Mouse (Mus musculus) forebrain, embryonic 11.5 days (tissue): ENCODE measurements around the gene Cntd1. TPM values are rescaled to one million over a fixed set of nuclear protein-coding genes. Genes with fewer than 3 reads are reported as not detected.
A peak's percentile ranks its signal among the peaks of the same experiment; 100 is the strongest.

Experiments
- ATAC-seq: fragments of 200-750 bp; cut with Nextera tagmentation; replicated peaks from 2 replicates; pipeline ENCODE4 v1.8.0; 2017; ENCODE audit warnings: moderate TSS enrichment; ENCODE audit not compliant: low FRiP score
- DNase-seq: peaks from one replicate; pipeline ENCODE4 v3.0.0-alpha.2; 2017; ENCODE audit warnings: low spot score
- H3K27ac ChIP-seq: fragments of 300-500 bp; sonication (generic); 2 replicates; pipeline ENCODE4 v1.5.1; 2014; ENCODE audit warnings: low read depth, low read length
- H3K27me3 ChIP-seq: fragments of 300-500 bp; sonication (generic); 2 replicates; pipeline ENCODE4 v1.6.1; 2014; ENCODE audit warnings: mild to moderate bottlenecking, low read length, mixed read lengths; ENCODE audit not compliant: control insufficient read depth, insufficient read depth
- H3K36me3 ChIP-seq: fragments of 300-500 bp; sonication (generic); 2 replicates; pipeline ENCODE4 v1.6.1; 2014; ENCODE audit warnings: mild to moderate bottlenecking, low read length, moderate library complexity, mixed read lengths; ENCODE audit not compliant: control insufficient read depth, insufficient read depth
- H3K4me1 ChIP-seq: fragments of 300-500 bp; sonication (generic); replicated peaks from 2 replicates; pipeline ENCODE4 v1.6.1; 2014; ENCODE audit warnings: low read length, mixed read lengths; ENCODE audit not compliant: control insufficient read depth, insufficient read depth
- H3K4me2 ChIP-seq: fragments of 300-500 bp; sonication (generic); 2 replicates; pipeline ENCODE4 v1.6.1; 2014; ENCODE audit warnings: low read depth, mild to moderate bottlenecking, low read length, moderate library complexity, mixed read lengths; ENCODE audit not compliant: severe bottlenecking
- H3K4me3 ChIP-seq: fragments of 300-500 bp; sonication (generic); 2 replicates; pipeline ENCODE4 v1.5.1; 2014; ENCODE audit warnings: low read depth, low read length
- H3K9ac ChIP-seq: fragments of 300-500 bp; sonication (generic); 2 replicates; pipeline ENCODE4 v1.6.1; 2014; ENCODE audit warnings: low read length
- H3K9me3 ChIP-seq: fragments of 300-500 bp; sonication (generic); 2 replicates; pipeline ENCODE4 v1.6.1; 2016; ENCODE audit warnings: low read length, mixed read lengths; ENCODE audit not compliant: control insufficient read depth
- WGBS: fragments of 180-500 bp; shearing (Covaris S2); extraction: QIAGEN DNeasy Blood & Tissue Kit; methylation state at CpG from one replicate; pipeline ENCODE4 v1.1.7; 2014; 5-methylcytosine and 5-hydroxymethylcytosine counted together
- polyA plus RNA-seq: library from polyadenylated mRNA; unstranded; fragments of >200 nt; fragmentation: Nextera tagmentation; extraction: Ambion mirVana; gene quantifications from 2 replicates; pipeline ENCODE4 v1.2.1, GENCODE M21; 2014

The Cntd1 gene
- polyA plus RNA-seq, 1 experiment from 2014 or later, result 2.0 TPM

GRCm38 (mm10) chr11:101275309-101275708 lies 3.5 kb upstream of the Cntd1 start:
- Histone ChIP-seq H3K4me2 (no peak overlapping the region), H3K27ac (no peak overlapping the region), H3K36me3 (no peaks in the 10 kb centered on the region; the same call in 1 of the 2 replicates), H3K4me1 (peaks cover 9% of the 10 kb centered on the region), H3K9me3 (no peaks in the 10 kb centered on the region), H3K9ac (no peak overlapping the region), H3K4me3 (no peak overlapping the region), H3K27me3 (peaks cover under 1% of the 10 kb centered on the region; the same call in 1 of the 2 replicates)
- DNase-seq, result no peak
- whole genome bisulfite sequencing, result 78% methylated on average over 4 of the region's 4 CpGs
- ATAC-seq, result no peak

- peak overlapping the region; percentile 20; the same call in 1 of the 2 replicates for H3K9ac ChIP-seq
- H3K27ac ChIP-seq, result no peak overlapping the region
- peaks cover 3% of the 10 kb centered on the region; the same call in 1 of the 2 replicates for H3K27me3 ChIP-seq
- no peaks in the 10 kb centered on the region; the same call in 1 of the 2 replicates for H3K36me3 ChIP-seq
- no peaks in the 10 kb centered on the region for H3K9me3 ChIP-seq
- no peak overlapping the region for H3K4me3 ChIP-seq
- H3K4me1 ChIP-seq, result peaks cover 9% of the 10 kb centered on the region
- H3K4me2 ChIP-seq, result no peak overlapping the region
- DNase-seq, result no peak
- WGBS, result 28% methylated on average over 27 of the region's 27 CpGs
- no peak for ATAC-seq
These were observed 2.3 kb upstream of the Cntd1 start for GRCm38 (mm10) chr11:101276319-101277070.

GRCm38 (mm10) chr11:101277381-101278222 lies 1.2 kb upstream of the Cntd1 start:
- Histone ChIP-seq H3K9ac (peak overlapping the region; percentile 74; the same call in 1 of the 2 replicates), H3K4me1 (peaks cover 9% of the 10 kb centered on the region), H3K4me2 (peak overlapping the region; percentile 90), H3K27ac (no peak overlapping the region), H3K4me3 (peak overlapping the region; percentile 86), H3K36me3 (no peaks in the 10 kb centered on the region; the same call in 1 of the 2 replicates), H3K27me3 (peaks cover 5% of the 10 kb centered on the region; the same call in 1 of the 2 replicates), H3K9me3 (no peaks in the 10 kb centered on the region)
- ATAC-seq (no peak), DNase-seq (no peak)
- WGBS, result 79% methylated on average over 12 of the region's 12 CpGs

GRCm38 (mm10) chr11:101279193-101279569 lies 369 bp downstream of the Cntd1 start:
- Histone ChIP-seq H3K4me2 (peak overlapping the region; percentile 90; the same call in 1 of the 2 replicates), H3K27ac (no peak overlapping the region), H3K9ac (peak overlapping the region; percentile 5; the same call in 1 of the 2 replicates), H3K36me3 (no peaks in the 10 kb centered on the region; the same call in 1 of the 2 replicates), H3K9me3 (no peaks in the 10 kb centered on the region), H3K4me1 (peaks cover 11% of the 10 kb centered on the region), H3K27me3 (peaks cover 5% of the 10 kb centered on the region; the same call in 1 of the 2 replicates), H3K4me3 (peak overlapping the region; percentile 86)
- ATAC-seq (0 out of 2 replicates have a peak, but pooled peaks have one; percentile 6), DNase-seq (no peak)
- 61% methylated on average over 14 of the region's 14 CpGs for WGBS

GRCm38 (mm10) chr11:101280837-101281236 lies 2.0 kb downstream of the Cntd1 start:
- no peak overlapping the region for H3K27ac ChIP-seq
- no peak overlapping the region for H3K9ac ChIP-seq
- no peaks in the 10 kb centered on the region; the same call in 1 of the 2 replicates for H3K36me3 ChIP-seq
- H3K4me3 ChIP-seq, result no peak overlapping the region
- H3K4me2 ChIP-seq, result no peak overlapping the region
- peaks cover 5% of the 10 kb centered on the region; the same call in 1 of the 2 replicates for H3K27me3 ChIP-seq
- ATAC-seq, result no peak
- WGBS, result 53% methylated on average over 7 of the region's 7 CpGs
- no peaks in the 10 kb centered on the region for H3K9me3 ChIP-seq
- H3K4me1 ChIP-seq, result peaks cover 11% of the 10 kb centered on the region
- DNase-seq, result no peak

- DNase-seq (peak; percentile 55), ATAC-seq (no peak)
- Histone ChIP-seq H3K4me1 (peaks cover 3% of the 10 kb centered on the region), H3K36me3 (peaks cover 3% of the 10 kb centered on the region; the same call in 1 of the 2 replicates), H3K27me3 (peaks cover 5% of the 10 kb centered on the region; the same call in 1 of the 2 replicates), H3K9me3 (no peaks in the 10 kb centered on the region), H3K4me3 (no peak overlapping the region), H3K4me2 (no peak overlapping the region), H3K27ac (no peak overlapping the region), H3K9ac (no peak overlapping the region)
- 14% methylated on average over 5 of the region's 5 CpGs for WGBS
These were observed 4.1 kb downstream of the Cntd1 start for GRCm38 (mm10) chr11:101282896-101283295.

GRCm38 (mm10) chr11:101283805-101284204 lies 5.0 kb downstream of the Cntd1 start:
- H3K36me3 ChIP-seq, result peaks cover 3% of the 10 kb centered on the region; the same call in 1 of the 2 replicates
- no peak for DNase-seq
- H3K4me1 ChIP-seq, result peaks cover 2% of the 10 kb centered on the region; the same call in 1 of the 2 replicates
- no peak for ATAC-seq
- no peak overlapping the region for H3K4me2 ChIP-seq
- no peaks in the 10 kb centered on the region for H3K9me3 ChIP-seq
- H3K27me3 ChIP-seq, result peaks cover 5% of the 10 kb centered on the region; the same call in 1 of the 2 replicates
- no peak overlapping the region for H3K4me3 ChIP-seq
- no peak overlapping the region for H3K27ac ChIP-seq
- 75% methylated on average over 4 of the region's 4 CpGs for WGBS
- H3K9ac ChIP-seq, result no peak overlapping the region

- Histone ChIP-seq H3K9ac (no peak overlapping the region), H3K36me3 (peaks cover 8% of the 10 kb centered on the region; the same call in 1 of the 2 replicates), H3K27ac (no peak overlapping the region), H3K27me3 (0 out of 2 replicates have a peak, but pooled peaks cover under 1% of the 10 kb centered on the region), H3K4me1 (0 out of 2 replicates have a peak, but pooled peaks cover 2% of the 10 kb centered on the region), H3K9me3 (no peaks in the 10 kb centered on the region), H3K4me3 (no peak overlapping the region), H3K4me2 (no peak overlapping the region)
- ATAC-seq, result no peak
- DNase-seq, result no peak
- 90% methylated on average over 9 of the region's 9 CpGs for WGBS
These were observed 8.5 kb downstream of the Cntd1 start for GRCm38 (mm10) chr11:101287306-101287705.
